Mouse (Mus musculus) intestine, embryonic 14.5 days (tissue): ENCODE measurements around the gene Cdk18. TPM values are rescaled to one million over a fixed set of nuclear protein-coding genes. Genes with fewer than 3 reads are reported as not detected.

Experiments
- ATAC-seq: fragments of 200-750 bp; cut with Nextera tagmentation; replicated peaks from 2 replicates; pipeline ENCODE4 v1.8.0; 2017; ENCODE audit warnings: low read depth, moderate number of reproducible peaks, moderate TSS enrichment, moderate library complexity; ENCODE audit not compliant: low FRiP score, low TSS enrichment
- DNase-seq: peaks from one replicate; pipeline ENCODE4 v3.0.0-alpha.2; 2018; ENCODE audit warnings: low spot score
- H3K27ac ChIP-seq: fragments of 300-500 bp; sonication (generic); 2 replicates; pipeline ENCODE4 v1.5.1; 2014; ENCODE audit warnings: low read depth, mild to moderate bottlenecking, control low read depth
- H3K27me3 ChIP-seq: fragments of 300-500 bp; sonication (generic); replicated peaks from 2 replicates; pipeline ENCODE4 v1.6.1; 2014; ENCODE audit warnings: low read length, control low read depth; ENCODE audit not compliant: control insufficient read depth, insufficient read depth
- H3K36me3 ChIP-seq: fragments of 300-500 bp; sonication (generic); 2 replicates; pipeline ENCODE4 v1.6.1; 2014; ENCODE audit warnings: low read length, control low read depth; ENCODE audit not compliant: control insufficient read depth, insufficient read depth
- H3K4me1 ChIP-seq: fragments of 300-500 bp; sonication (generic); replicated peaks from 2 replicates; pipeline ENCODE4 v1.6.1; 2014; ENCODE audit warnings: low read length, control low read depth, mixed read lengths; ENCODE audit not compliant: control insufficient read depth, insufficient read depth
- H3K4me2 ChIP-seq: fragments of 300-500 bp; sonication (generic); 2 replicates; pipeline ENCODE4 v1.6.1; 2014; ENCODE audit warnings: low read length
- H3K4me3 ChIP-seq: fragments of 300-500 bp; sonication (generic); 2 replicates; pipeline ENCODE4 v1.5.1; 2014; ENCODE audit warnings: low read depth, low read length, control low read depth, mixed read lengths
- H3K9ac ChIP-seq: fragments of 300-500 bp; sonication (generic); 2 replicates; pipeline ENCODE4 v1.6.1; 2014; ENCODE audit warnings: mild to moderate bottlenecking, low read length
- H3K9me3 ChIP-seq: fragments of 300-500 bp; sonication (generic); 2 replicates; pipeline ENCODE4 v1.6.1; 2016; ENCODE audit warnings: low read length, control low read depth; ENCODE audit not compliant: control insufficient read depth
- WGBS: fragments of 180-500 bp; shearing (Covaris S2); extraction: QIAGEN DNeasy Blood & Tissue Kit; methylation state at CpG from one replicate; pipeline ENCODE4 v1.1.7; 2014; 5-methylcytosine and 5-hydroxymethylcytosine counted together
- polyA plus RNA-seq: library from polyadenylated mRNA; unstranded; fragments of >200 nt; fragmentation: Nextera tagmentation; extraction: Ambion mirVana; gene quantifications from 2 replicates; pipeline ENCODE4 v1.2.1, GENCODE M21; 2014

Gene Cdk18
- polyA plus RNA-seq, 1 experiment from 2014 or later: 7.6 TPM

DNA sequence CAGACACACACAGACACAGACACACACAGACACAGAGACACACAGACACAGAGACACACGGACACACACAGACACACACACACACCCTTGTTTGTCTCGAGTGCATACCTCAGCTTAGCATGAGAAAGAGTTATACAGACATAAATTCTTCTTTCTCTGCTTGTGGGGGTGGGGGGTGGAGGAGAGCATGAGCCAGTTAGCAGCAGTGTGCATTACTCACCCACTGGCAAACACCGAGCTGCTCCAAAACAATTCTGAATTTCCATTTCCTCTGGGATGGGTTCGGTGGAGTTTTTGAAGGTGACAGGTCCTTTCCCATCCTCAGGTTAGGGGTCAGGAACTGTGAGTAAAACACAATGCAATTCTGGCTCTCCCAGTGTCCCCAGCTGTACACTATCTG, 40.5 kb downstream of the Cdk18 start:
- no peak for ATAC-seq
- no peaks in the 10 kb centered on the region for H3K4me1 ChIP-seq
- 58% methylated on average over 4 of the region's 4 CpGs for WGBS

DNA sequence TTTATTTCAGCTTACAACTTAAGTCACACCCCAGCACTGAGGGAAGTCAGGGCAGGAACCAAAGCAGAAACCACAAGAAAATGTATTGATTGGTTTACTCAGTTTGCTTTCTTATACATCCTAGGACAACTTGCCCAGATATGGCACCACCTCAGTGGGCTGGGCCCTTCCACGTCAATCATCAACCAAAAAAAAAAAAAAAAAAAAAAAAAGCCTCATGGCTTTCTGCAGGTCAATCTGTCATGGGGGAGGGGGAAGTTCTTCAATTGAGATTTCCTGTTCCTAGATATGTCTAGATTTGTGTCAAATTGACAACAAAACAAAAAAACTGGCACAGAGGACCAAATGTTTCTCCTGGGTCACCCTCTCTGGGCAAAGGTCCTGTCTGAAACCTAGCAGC, 41.4 kb downstream of the Cdk18 start:
- Histone ChIP-seq H3K27me3 (no peaks in the 10 kb centered on the region), H3K4me2 (no peak overlapping the region), H3K4me3 (no peak overlapping the region), H3K27ac (no peak overlapping the region), H3K36me3 (no peaks in the 10 kb centered on the region), H3K9ac (no peak overlapping the region), H3K9me3 (no peaks in the 10 kb centered on the region), H3K4me1 (no peaks in the 10 kb centered on the region)
- WGBS: 30% methylated on average over 1 of the region's 1 CpGs
- no peak for DNase-seq
- ATAC-seq: no peak

More for the DNA sequence above, 40.5 kb downstream of the Cdk18 start:
- Histone ChIP-seq H3K27ac (no peak overlapping the region), H3K27me3 (no peaks in the 10 kb centered on the region), H3K36me3 (no peaks in the 10 kb centered on the region), H3K9me3 (no peaks in the 10 kb centered on the region), H3K4me2 (no peak overlapping the region), H3K9ac (no peak overlapping the region), H3K4me3 (no peak overlapping the region)
- DNase-seq: no peak

DNA sequence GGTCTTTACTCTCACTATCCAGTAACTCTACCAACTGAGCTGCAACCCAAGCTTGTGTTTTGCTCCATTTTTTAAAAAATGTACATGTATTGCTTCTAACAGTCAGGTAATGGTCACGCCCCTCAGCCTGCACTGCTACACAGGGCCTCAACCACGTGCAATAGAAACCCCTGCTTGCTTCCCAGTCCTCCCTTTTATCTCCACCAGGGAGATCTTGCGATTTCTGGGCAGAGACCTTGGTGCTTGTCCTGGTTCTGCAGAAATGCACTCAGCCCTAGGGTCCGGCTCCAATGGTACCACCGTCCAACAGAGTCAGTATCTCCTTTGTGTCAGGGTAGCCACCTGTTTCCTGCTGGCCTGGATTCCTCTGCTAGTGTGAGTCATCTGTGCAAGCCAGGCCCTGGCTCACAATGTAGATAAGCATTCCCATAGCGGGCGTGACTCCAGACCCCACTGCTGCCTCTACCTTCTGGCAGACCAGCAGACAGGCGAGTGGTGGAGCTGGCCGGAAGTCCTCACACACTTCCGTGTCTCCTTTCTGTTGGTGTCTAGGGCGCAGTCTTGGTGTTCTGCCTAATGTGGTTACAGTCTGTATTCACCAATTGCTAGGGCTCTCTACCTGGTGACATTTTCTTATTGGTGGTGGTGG, 44.0 kb downstream of the Cdk18 start:
- WGBS: 60% methylated on average over 11 of the region's 11 CpGs

DNA sequence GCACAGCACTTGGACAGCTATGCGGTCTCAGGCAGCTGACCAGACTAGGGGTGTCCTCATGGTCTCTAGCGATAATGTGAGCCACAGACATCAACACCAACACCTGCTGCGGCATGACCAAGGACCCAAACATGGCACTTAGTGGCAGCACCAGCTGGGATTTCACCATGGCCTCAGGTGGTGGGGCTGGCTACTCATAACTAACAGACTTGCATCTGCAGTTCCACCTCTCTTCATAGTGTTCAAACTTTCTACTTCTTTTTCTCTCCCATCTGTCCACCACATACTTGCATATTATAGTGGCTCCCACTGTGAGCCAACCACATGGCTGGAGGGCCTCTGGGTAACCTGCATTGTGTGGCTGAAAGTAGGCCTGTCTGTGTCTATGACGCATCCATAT, 46.2 kb downstream of the Cdk18 start:
- ATAC-seq (no peak), DNase-seq (no peak)
- no peaks in the 10 kb centered on the region for H3K36me3 ChIP-seq
- 94% methylated on average over 4 of the region's 4 CpGs for WGBS
- H3K4me3 ChIP-seq: no peak overlapping the region
- no peak overlapping the region for H3K27ac ChIP-seq
- H3K4me1 ChIP-seq: no peaks in the 10 kb centered on the region
- no peaks in the 10 kb centered on the region for H3K27me3 ChIP-seq
- no peaks in the 10 kb centered on the region for H3K9me3 ChIP-seq
- H3K4me2 ChIP-seq: no peak overlapping the region
- H3K9ac ChIP-seq: no peak overlapping the region

More for the DNA sequence above, 44.0 kb downstream of the Cdk18 start:
- Histone ChIP-seq H3K4me1 (no peaks in the 10 kb centered on the region), H3K9me3 (no peaks in the 10 kb centered on the region), H3K27ac (peak overlapping the region; percentile 25; the same call in 1 of the 2 replicates), H3K27me3 (no peaks in the 10 kb centered on the region), H3K36me3 (no peaks in the 10 kb centered on the region), H3K9ac (no peak overlapping the region), H3K4me2 (no peak overlapping the region), H3K4me3 (no peak overlapping the region)
- peak; percentile 71 for DNase-seq
- ATAC-seq: peak; percentile 85

DNA sequence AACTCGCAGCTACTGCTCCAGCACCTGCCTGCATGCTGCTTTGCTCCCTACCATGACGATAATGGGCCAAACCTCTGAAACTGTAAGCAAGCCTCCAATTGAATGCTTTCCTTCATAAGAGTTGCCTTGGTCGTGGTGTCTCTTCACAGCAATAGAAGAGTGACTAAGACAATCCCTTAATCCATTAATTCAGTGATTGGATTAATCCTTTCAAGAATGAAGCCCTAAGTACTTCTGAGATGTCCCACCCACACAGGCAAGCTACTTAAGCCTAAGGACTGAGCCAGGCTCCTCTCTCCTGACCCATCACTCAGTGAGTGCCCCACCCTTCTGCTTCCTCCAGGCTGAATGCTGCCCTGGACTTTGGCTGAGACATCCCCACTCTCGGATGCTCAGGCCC, 49.2 kb downstream of the Cdk18 start:
- no peak for DNase-seq
- Histone ChIP-seq H3K27ac (no peak overlapping the region), H3K27me3 (no peaks in the 10 kb centered on the region), H3K36me3 (no peaks in the 10 kb centered on the region), H3K9ac (no peak overlapping the region), H3K4me2 (no peak overlapping the region), H3K4me3 (no peak overlapping the region), H3K9me3 (no peaks in the 10 kb centered on the region), H3K4me1 (no peaks in the 10 kb centered on the region)
- ATAC-seq: no peak
- WGBS: 77% methylated on average over 4 of the region's 4 CpGs

DNA sequence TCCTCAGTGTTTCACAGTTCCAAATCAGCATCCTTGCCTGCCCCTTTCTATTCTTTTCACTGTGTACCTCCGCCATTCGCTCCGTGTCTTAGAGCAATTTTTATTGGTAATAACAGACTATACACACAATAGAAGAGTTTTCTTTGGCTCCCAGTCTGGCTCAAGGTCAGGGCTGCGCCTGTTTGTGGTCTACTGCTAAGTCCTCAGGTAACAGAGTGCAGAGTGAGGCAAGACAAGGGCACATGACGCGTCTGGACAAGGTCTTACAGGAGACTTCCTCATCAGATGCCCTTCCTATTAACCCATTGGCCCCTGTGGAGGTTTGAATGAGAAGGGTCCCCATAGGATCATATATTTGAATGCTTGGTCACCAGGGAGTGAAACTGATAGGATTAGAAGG, 49.7 kb downstream of the Cdk18 start:
- DNase-seq (no peak), ATAC-seq (no peak)
- Histone ChIP-seq H3K27me3 (no peaks in the 10 kb centered on the region), H3K4me3 (no peak overlapping the region), H3K9ac (no peak overlapping the region), H3K9me3 (no peaks in the 10 kb centered on the region), H3K4me2 (no peak overlapping the region), H3K4me1 (no peaks in the 10 kb centered on the region), H3K36me3 (no peaks in the 10 kb centered on the region), H3K27ac (no peak overlapping the region)
- WGBS: 76% methylated on average over 6 of the region's 6 CpGs

DNA sequence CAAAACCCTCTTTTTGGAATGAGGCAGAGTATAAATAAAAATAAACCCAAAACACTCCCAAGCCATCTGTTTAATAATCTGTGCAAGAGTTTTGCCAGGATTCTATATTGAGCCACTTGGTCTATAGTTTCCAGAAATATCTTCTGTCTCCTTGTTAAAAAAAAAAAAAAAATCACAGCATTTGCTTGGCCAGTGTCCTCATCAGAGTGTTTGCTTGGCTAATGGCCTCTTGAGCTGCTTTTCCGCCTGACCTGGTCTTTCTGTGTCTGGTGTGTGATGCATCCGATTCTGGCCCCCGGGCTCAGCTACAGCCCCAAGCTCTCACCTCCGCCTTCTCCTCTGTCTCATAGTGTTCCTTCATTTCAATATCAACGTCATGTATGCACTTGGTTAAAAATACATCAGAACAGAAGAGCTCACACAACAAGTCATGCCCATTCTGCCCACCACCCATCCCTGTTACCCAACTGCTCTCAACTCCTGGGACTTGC, 51.3 kb downstream of the Cdk18 start:
- Histone ChIP-seq H3K4me2 (no peak overlapping the region), H3K4me3 (no peak overlapping the region), H3K9ac (no peak overlapping the region), H3K27ac (no peak overlapping the region), H3K9me3 (no peaks in the 10 kb centered on the region), H3K4me1 (no peaks in the 10 kb centered on the region), H3K27me3 (no peaks in the 10 kb centered on the region), H3K36me3 (no peaks in the 10 kb centered on the region)
- ATAC-seq (no peak), DNase-seq (no peak)
- 84% methylated on average over 5 of the region's 5 CpGs for WGBS

DNA sequence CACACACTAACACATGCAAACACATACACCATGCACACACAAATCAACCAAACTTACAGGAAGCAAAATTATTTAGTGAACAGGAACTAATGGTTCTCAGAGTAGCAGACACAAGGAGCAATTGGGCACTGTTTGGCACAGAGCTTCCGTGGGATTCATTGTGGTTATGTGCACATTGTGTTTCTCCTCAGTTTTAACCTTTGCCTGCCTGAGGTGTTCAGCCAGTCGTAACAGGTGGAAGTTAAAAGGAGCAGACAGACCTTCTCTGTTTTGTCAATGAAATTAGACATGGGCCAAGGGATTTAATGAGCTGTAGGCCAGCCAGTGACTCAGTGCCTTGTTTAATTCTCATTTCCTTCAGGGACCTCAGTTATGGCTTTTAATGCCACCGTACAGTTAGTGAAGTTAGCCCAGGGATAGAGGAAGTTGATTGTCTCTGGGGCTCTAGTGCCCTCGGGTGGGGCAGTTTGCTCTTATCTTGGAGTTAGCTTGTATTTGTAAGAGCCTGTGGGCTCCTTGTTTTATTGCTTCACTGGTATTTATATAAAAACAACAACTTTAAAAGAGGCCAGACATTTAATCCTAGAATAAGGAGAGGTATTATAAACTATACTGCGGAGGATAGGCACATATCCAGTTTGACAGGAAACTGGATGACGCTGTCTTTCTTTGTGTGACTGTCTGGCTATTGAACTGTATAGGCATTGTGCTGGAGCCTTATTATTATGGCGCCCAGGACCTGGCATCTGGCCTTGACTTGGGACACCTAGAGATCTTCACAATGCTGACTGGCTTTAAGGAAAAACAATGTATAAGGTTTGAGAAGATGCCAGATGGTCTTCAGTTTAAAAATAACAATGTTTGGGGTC, 54.1 kb downstream of the Cdk18 start:
- Histone ChIP-seq H3K9ac (no peak overlapping the region), H3K4me2 (no peak overlapping the region), H3K27me3 (no peaks in the 10 kb centered on the region), H3K36me3 (no peaks in the 10 kb centered on the region), H3K27ac (no peak overlapping the region), H3K4me1 (no peaks in the 10 kb centered on the region), H3K9me3 (no peaks in the 10 kb centered on the region), H3K4me3 (no peak overlapping the region)
- DNase-seq: no peak
- no peak for ATAC-seq
- WGBS: 59% methylated on average over 7 of the region's 7 CpGs
